Mouse (Mus musculus): ENCODE data around the gene Tbx15. TPM values are rescaled to one million over a fixed set of nuclear protein-coding genes. Genes with fewer than 3 reads are reported as not detected.
"Not testable (repeated sequence)": the region's sequence is repeated elsewhere in the genome, so short reads cannot be mapped to it uniquely, and the experiment has no call there.

Gene Tbx15
- total and polyA plus RNA-seq, 2 experiments from 2014 or later, result 0.59 to 1.3 TPM

DNA sequence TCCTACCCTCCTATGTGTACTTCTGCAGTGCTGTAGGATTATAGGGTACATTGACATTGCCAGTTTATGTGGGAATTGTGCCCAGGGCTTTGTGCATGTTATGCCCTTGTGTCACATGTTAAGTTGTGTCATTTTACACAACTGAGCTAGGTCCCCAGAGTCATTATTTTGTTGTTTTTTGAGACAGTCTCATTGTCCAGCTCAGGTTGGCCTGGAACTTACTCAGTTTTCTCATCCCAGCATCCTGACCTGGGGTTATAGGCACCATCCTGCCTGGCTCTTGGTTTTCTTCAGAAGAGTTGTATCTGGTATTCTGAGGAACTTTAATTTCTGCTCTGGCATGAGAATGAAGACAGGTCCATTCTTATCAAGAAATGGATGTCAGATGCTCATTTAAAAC is 51.2 kb downstream of the Tbx15 start:
- no peak overlapping the region for H3K4me2 ChIP-seq (ENCODE audit: low read depth, low read length, poor library complexity, severe bottlenecking)
- DNase-seq (ENCODE audit: low spot score) (no peak), ATAC-seq (ENCODE audit: low FRiP score) (no peak)
- H3K9me3 ChIP-seq (ENCODE audit: low read length), result no peaks in the 10 kb centered on the region
- H3K4me1 ChIP-seq (ENCODE audit: insufficient read depth, low read length), result no peaks in the 10 kb centered on the region
- no peak overlapping the region for H3K4me3 ChIP-seq (ENCODE audit: low read depth, low read length)
- H3K9ac ChIP-seq (replicated peaks; ENCODE audit: low read length, poor library complexity, severe bottlenecking), result no peak overlapping the region
- no peaks in the 10 kb centered on the region for H3K27me3 ChIP-seq (ENCODE audit: insufficient read depth, low read length)
- no peaks in the 10 kb centered on the region for H3K36me3 ChIP-seq (ENCODE audit: insufficient read depth, low read length)
- H3K27ac ChIP-seq (ENCODE audit: low read depth, low read length), result no peak overlapping the region
- no peak for TF ChIP-seq CTCF (IDR thresholded peaks at IDR 0.05)

DNA sequence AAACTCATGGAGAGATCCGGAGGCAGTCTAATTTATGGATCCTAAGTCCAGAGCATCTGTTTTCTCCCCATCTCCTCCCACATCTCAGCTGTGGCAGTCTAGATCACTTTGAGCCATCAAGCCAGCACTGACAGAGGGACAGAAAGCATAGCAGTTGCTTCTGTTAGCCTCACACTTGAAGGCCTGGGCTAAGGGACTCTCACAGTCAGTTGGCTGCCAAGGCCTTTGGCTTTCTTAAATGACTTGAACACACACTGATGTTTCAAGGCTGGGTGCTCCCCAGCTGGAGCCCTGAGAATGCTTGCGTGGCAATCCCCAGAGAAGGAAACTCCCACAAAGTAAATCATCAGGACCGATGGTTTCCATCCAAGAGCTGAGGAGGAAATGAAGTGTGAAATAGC is 52.4 kb downstream of the Tbx15 start:
- H3K27me3 ChIP-seq (ENCODE audit: insufficient read depth, low read length), result no peaks in the 10 kb centered on the region
- no peak for ATAC-seq (ENCODE audit: low FRiP score)
- no peaks in the 10 kb centered on the region for H3K9me3 ChIP-seq (ENCODE audit: low read length)
- no peak overlapping the region for H3K4me2 ChIP-seq (ENCODE audit: low read depth, low read length, poor library complexity, severe bottlenecking)
- no peak overlapping the region for H3K4me3 ChIP-seq (ENCODE audit: low read depth, low read length)
- no peak for TF ChIP-seq CTCF (IDR thresholded peaks at IDR 0.05)
- no peak overlapping the region for H3K27ac ChIP-seq (ENCODE audit: low read depth, low read length)
- no peak overlapping the region for H3K9ac ChIP-seq (replicated peaks; ENCODE audit: low read length, poor library complexity, severe bottlenecking)
- WGBS, result 76% methylated on average over 3 of the region's 3 CpGs
- no peaks in the 10 kb centered on the region for H3K4me1 ChIP-seq (ENCODE audit: insufficient read depth, low read length)
- H3K36me3 ChIP-seq (ENCODE audit: insufficient read depth, low read length), result no peaks in the 10 kb centered on the region
- no peak for DNase-seq (ENCODE audit: low spot score)

DNA sequence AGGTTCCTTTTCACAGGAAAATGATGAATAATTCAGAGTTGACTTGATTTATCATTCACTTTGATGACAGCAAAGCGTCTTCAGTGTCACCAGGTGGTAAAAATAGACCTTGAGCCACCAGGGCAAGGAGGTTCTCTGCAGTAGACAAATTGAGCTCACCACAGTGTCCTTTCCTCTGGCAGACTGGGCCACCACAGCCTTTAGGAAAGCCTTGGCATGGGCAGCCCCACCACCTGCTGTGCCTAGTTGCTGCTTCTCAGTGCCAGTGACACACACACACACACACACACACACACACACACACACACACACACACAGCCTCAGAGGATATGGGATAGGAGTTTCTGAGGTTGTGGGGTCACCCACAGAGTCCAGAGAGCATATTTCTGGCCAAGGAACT is 54.0 kb downstream of the Tbx15 start:
- H3K4me1 ChIP-seq (ENCODE audit: insufficient read depth, low read length); H3K9me3 ChIP-seq (ENCODE audit: low read length); H3K4me3 ChIP-seq (ENCODE audit: low read depth, low read length); H3K27ac ChIP-seq (ENCODE audit: low read depth, low read length); DNase-seq (ENCODE audit: low spot score); H3K9ac ChIP-seq (replicated peaks; ENCODE audit: low read length, poor library complexity, severe bottlenecking); H3K4me2 ChIP-seq (ENCODE audit: low read depth, low read length, poor library complexity, severe bottlenecking); H3K36me3 ChIP-seq (ENCODE audit: insufficient read depth, low read length); H3K27me3 ChIP-seq (ENCODE audit: insufficient read depth, low read length); ATAC-seq (ENCODE audit: low FRiP score): not testable (repeated sequence)
- WGBS, result 75% methylated on average over 1 of the region's 1 CpGs

- Histone ChIP-seq H3K4me1 (ENCODE audit: insufficient read depth, low read length) (no peaks in the 10 kb centered on the region), H3K9me3 (ENCODE audit: low read length) (no peaks in the 10 kb centered on the region), H3K4me3 (ENCODE audit: low read depth, low read length) (no peak overlapping the region), H3K9ac (replicated peaks; ENCODE audit: low read length, poor library complexity, severe bottlenecking) (no peak overlapping the region), H3K4me2 (ENCODE audit: low read depth, low read length, poor library complexity, severe bottlenecking) (no peak overlapping the region), H3K36me3 (ENCODE audit: insufficient read depth, low read length) (no peaks in the 10 kb centered on the region), H3K27ac (ENCODE audit: low read depth, low read length) (no peak overlapping the region), H3K27me3 (ENCODE audit: insufficient read depth, low read length) (no peaks in the 10 kb centered on the region)
- ATAC-seq (ENCODE audit: low FRiP score), result no peak
- DNase-seq (ENCODE audit: low spot score), result no peak
- no peak for TF ChIP-seq CTCF (IDR thresholded peaks at IDR 0.05)
- 51% methylated on average over 2 of the region's 2 CpGs for WGBS
Observed at GRCm38 (mm10) chr3:99295301-99295700, 55.1 kb downstream of the Tbx15 start.

GRCm38 (mm10) chr3:99296186-99296585 is 56.0 kb downstream of the Tbx15 start:
- Histone ChIP-seq H3K27ac (ENCODE audit: low read depth, low read length) (no peak overlapping the region), H3K9me3 (ENCODE audit: low read length) (no peaks in the 10 kb centered on the region), H3K9ac (replicated peaks; ENCODE audit: low read length, poor library complexity, severe bottlenecking) (no peak overlapping the region), H3K4me1 (ENCODE audit: insufficient read depth, low read length) (no peaks in the 10 kb centered on the region), H3K4me2 (ENCODE audit: low read depth, low read length, poor library complexity, severe bottlenecking) (no peak overlapping the region), H3K27me3 (ENCODE audit: insufficient read depth, low read length) (no peaks in the 10 kb centered on the region), H3K36me3 (ENCODE audit: insufficient read depth, low read length) (no peaks in the 10 kb centered on the region), H3K4me3 (ENCODE audit: low read depth, low read length) (no peak overlapping the region)
- WGBS, result 92% methylated on average over 5 of the region's 5 CpGs
- no peak for DNase-seq (ENCODE audit: low spot score)
- ATAC-seq (ENCODE audit: low FRiP score), result no peak
- TF ChIP-seq CTCF (IDR thresholded peaks at IDR 0.05), result no peak

DNA sequence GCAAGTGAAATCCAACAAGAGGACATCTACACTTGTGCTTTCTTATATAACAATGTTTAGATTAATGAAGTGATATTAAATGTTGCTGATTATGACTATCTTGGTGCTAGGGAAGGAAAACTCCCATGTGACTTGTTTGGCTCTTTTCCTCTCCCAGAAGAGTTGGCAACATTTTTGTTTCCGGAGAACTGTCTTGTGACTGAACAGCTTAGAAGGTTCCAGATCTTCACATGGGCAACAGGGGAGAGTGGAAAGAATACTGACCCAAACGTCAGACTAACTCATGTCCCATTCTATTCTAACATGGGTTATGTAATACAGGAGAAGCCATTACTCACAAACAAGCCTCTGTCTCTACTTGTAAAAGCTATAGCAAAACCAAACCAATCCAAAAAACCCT is 60.7 kb downstream of the Tbx15 start:
- TF ChIP-seq CTCF (IDR thresholded peaks at IDR 0.05), result no peak
- ATAC-seq (ENCODE audit: low FRiP score) (no peak), DNase-seq (ENCODE audit: low spot score) (no peak)
- H3K9me3 ChIP-seq (ENCODE audit: low read length), result no peaks in the 10 kb centered on the region
- H3K36me3 ChIP-seq (ENCODE audit: insufficient read depth, low read length), result no peaks in the 10 kb centered on the region
- H3K4me1 ChIP-seq (ENCODE audit: insufficient read depth, low read length), result no peaks in the 10 kb centered on the region
- WGBS, result 90% methylated on average over 2 of the region's 2 CpGs
- no peak overlapping the region for H3K4me2 ChIP-seq (ENCODE audit: low read depth, low read length, poor library complexity, severe bottlenecking)
- no peak overlapping the region for H3K27ac ChIP-seq (ENCODE audit: low read depth, low read length)
- no peak overlapping the region for H3K9ac ChIP-seq (replicated peaks; ENCODE audit: low read length, poor library complexity, severe bottlenecking)
- no peaks in the 10 kb centered on the region for H3K27me3 ChIP-seq (ENCODE audit: insufficient read depth, low read length)
- no peak overlapping the region for H3K4me3 ChIP-seq (ENCODE audit: low read depth, low read length)

GRCm38 (mm10) chr3:99310877-99311276 is 70.7 kb downstream of the Tbx15 start:
- TF ChIP-seq CTCF (IDR thresholded peaks at IDR 0.05), result no peak
- Histone ChIP-seq H3K4me3 (ENCODE audit: low read depth, low read length) (no peak overlapping the region), H3K36me3 (ENCODE audit: insufficient read depth, low read length) (no peaks in the 10 kb centered on the region), H3K27me3 (ENCODE audit: insufficient read depth, low read length) (no peaks in the 10 kb centered on the region), H3K4me2 (ENCODE audit: low read depth, low read length, poor library complexity, severe bottlenecking) (no peak overlapping the region), H3K9ac (replicated peaks; ENCODE audit: low read length, poor library complexity, severe bottlenecking) (no peak overlapping the region), H3K27ac (ENCODE audit: low read depth, low read length) (no peak overlapping the region), H3K4me1 (ENCODE audit: insufficient read depth, low read length) (no peaks in the 10 kb centered on the region), H3K9me3 (ENCODE audit: low read length) (no peaks in the 10 kb centered on the region)
- ATAC-seq (ENCODE audit: low FRiP score) (no peak), DNase-seq (ENCODE audit: low spot score) (no peak)
- WGBS, result 61% methylated on average over 2 of the region's 2 CpGs
